Mouse (Mus musculus) c-Kit-positive CD71-positive TER-119-positive erythroid progenitor cells, embryonic 14.5 days (primary cell): ENCODE data around the gene Ncs1.
A peak's percentile ranks its signal among the peaks of the same experiment; 100 is the strongest.

Experiments used
- DNase-seq: peaks from one replicate; pipeline ENCODE4 v3.0.0-alpha.2; 2013; ENCODE audit warnings: low spot score

Gene Ncs1

GRCm38 (mm10) chr2:31277810-31278209 is 32.2 kb downstream of the Ncs1 start:
- no peak for DNase-seq

- DNase-seq = no peak
Observed at GRCm38 (mm10) chr2:31278483-31278882, 32.9 kb downstream of the Ncs1 start.

- DNase-seq = no peak
Observed at GRCm38 (mm10) chr2:31281138-31281537, 35.5 kb downstream of the Ncs1 start.

- no peak for DNase-seq
Observed at GRCm38 (mm10) chr2:31282266-31282665, 36.6 kb downstream of the Ncs1 start.

- no peak for DNase-seq
Observed at GRCm38 (mm10) chr2:31282880-31283279, 37.3 kb downstream of the Ncs1 start.

GRCm38 (mm10) chr2:31284531-31284930 is 38.9 kb downstream of the Ncs1 start:
- no peak for DNase-seq

GRCm38 (mm10) chr2:31291421-31291820 is 45.8 kb downstream of the Ncs1 start:
- DNase-seq = peak; percentile 49

GRCm38 (mm10) chr2:31294985-31295384 is 49.4 kb downstream of the Ncs1 start:
- peak; percentile 48 for DNase-seq

- no peak for DNase-seq
Observed at GRCm38 (mm10) chr2:31296395-31296794, 50.8 kb downstream of the Ncs1 start.

- DNase-seq = peak; percentile 14
Observed at GRCm38 (mm10) chr2:31297602-31298268, 52.1 kb downstream of the Ncs1 start.

- no peak for DNase-seq
Observed at GRCm38 (mm10) chr2:31298814-31299213, 53.2 kb downstream of the Ncs1 start.

- DNase-seq = peak; percentile 59
Observed at GRCm38 (mm10) chr2:31299266-31299665, 53.6 kb downstream of the Ncs1 start.

GRCm38 (mm10) chr2:31299996-31300395 is 54.4 kb downstream of the Ncs1 start:
- no peak for DNase-seq

GRCm38 (mm10) chr2:31303177-31303576 is 57.6 kb downstream of the Ncs1 start:
- DNase-seq = no peak

GRCm38 (mm10) chr2:31304191-31304590 is 58.6 kb downstream of the Ncs1 start:
- DNase-seq = no peak

GRCm38 (mm10) chr2:31304801-31305665 is 59.4 kb downstream of the Ncs1 start:
- no peak for DNase-seq

GRCm38 (mm10) chr2:31305684-31306083 is 60.1 kb downstream of the Ncs1 start:
- no peak for DNase-seq

- DNase-seq = no peak
Observed at GRCm38 (mm10) chr2:31308257-31308656, 62.6 kb downstream of the Ncs1 start.

GRCm38 (mm10) chr2:31309549-31309948 is 63.9 kb downstream of the Ncs1 start:
- DNase-seq = no peak

GRCm38 (mm10) chr2:31314007-31314465 is 68.4 kb downstream of the Ncs1 start, which contains the start of gene Hmcn2:
Gene Hmcn2 (plus strand): TSS chr2:31314415.
- no peak for DNase-seq

- DNase-seq = no peak
Observed at GRCm38 (mm10) chr2:31318162-31318561, 72.5 kb downstream of the Ncs1 start.

- DNase-seq = no peak
Observed at GRCm38 (mm10) chr2:31319200-31319599, 73.6 kb downstream of the Ncs1 start.

- no peak for DNase-seq
Observed at GRCm38 (mm10) chr2:31327186-31327585, 81.6 kb downstream of the Ncs1 start.
